Mouse (Mus musculus) midbrain, embryonic 14.5 days (tissue): ENCODE data around the gene Nid1. TPM values are rescaled to one million over a fixed set of nuclear protein-coding genes. Genes with fewer than 3 reads are reported as not detected.

ENCODE experiments used
- polyA plus RNA-seq: library from polyadenylated mRNA; unstranded; fragments of >200 nt; fragmentation: Nextera tagmentation; extraction: Ambion mirVana; gene quantifications from 2 replicates; pipeline ENCODE4 v1.2.1, GENCODE M21; 2014

Nid1 gene
- polyA plus RNA-seq, 1 experiment from 2014 or later = 49.1 TPM

Other genes starting within 250 kb of the Nid1 start
- gene Gpr137b, start 43.5 kb upstream of the Nid1 start, polyA plus RNA-seq = 27.5 and 28.5 TPM in 2 replicates
- 6.4 and 8.8 TPM in 2 replicates for gene Lyst, start 152.8 kb downstream of the Nid1 start, polyA plus RNA-seq